In the genomic region with DNA sequence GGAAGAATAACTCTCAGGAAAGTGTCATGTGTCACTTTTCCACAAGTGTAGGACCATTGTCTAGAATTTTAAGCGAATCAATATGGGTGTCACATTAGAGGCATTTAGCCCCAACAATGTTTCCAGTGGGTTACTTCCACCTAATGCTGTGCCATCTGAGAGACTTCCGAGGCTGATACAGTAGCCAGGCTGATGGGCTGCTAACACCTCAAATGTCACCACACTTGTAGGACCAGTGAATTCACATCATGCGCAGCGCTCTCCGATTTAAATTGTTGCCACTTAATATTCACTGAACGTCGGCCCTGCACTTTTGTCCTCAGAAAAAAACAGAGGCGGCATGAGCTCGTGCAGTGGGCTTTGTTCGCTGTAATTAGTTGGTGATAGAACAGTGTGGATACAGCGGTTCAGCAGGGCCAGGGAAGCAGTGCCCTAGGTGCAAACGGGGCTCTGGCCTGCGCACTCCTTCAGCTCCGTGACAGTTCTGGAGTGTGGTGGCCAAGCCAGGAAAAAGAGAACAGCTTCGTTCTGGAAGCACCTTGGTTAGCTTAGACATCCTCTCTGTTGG, we compare ENCODE assay signal across 19 mouse cellular contexts. TPM values are rescaled to one million over a fixed set of nuclear protein-coding genes. Genes with fewer than 3 reads are reported as not detected.
DNase-seq lines count a peak whose midpoint lies in the region; ATAC-seq lines count a peak whose summit lies in the region.
"Had no signal": no experiment of that assay in that cellular context is flagged by ENCODE, and none has a peak within 500 bp of the region (broad histone marks: within the 10 kb centered on the region; RNA-seq: fewer than 3 reads in every experiment).

No protein-coding gene starts in this region.

- H3K4me2 ChIP-seq in forebrain, embryonic 14.5 days (ENCODE audit: low read length) = peak overlapping the region; percentile 31
- H3K4me2 ChIP-seq in hindbrain, embryonic 15.5 days = peak overlapping the region; percentile 7; the same call in 1 of the 2 replicates
- peak overlapping the region; percentile 1; the same call in 1 of the 2 replicates for H3K4me2 ChIP-seq in midbrain, embryonic 15.5 days
- H3K4me2 ChIP-seq: embryonic facial prominence, embryonic 13.5 days; kidney, embryonic 15.5 days had no signal

- no peaks in the 10 kb centered on the region for H3K9me3 ChIP-seq in embryonic facial prominence, embryonic 10.5 days
- no peaks in the 10 kb centered on the region for H3K9me3 ChIP-seq in forebrain, embryonic 14.5 days (replicated peaks; ENCODE audit: control insufficient read depth, low read length)
- no peaks in the 10 kb centered on the region for H3K9me3 ChIP-seq in hindbrain, embryonic 15.5 days
- H3K9me3 ChIP-seq in midbrain, embryonic 15.5 days = no peaks in the 10 kb centered on the region
- H3K9me3 ChIP-seq: embryonic facial prominence, embryonic 13.5 days; kidney, embryonic 15.5 days had no signal

- H3K36me3 ChIP-seq in embryonic facial prominence, embryonic 10.5 days (replicated peaks) = peaks cover 17% of the 10 kb centered on the region
- peaks cover 3% of the 10 kb centered on the region; the same call in 1 of the 2 replicates for H3K36me3 ChIP-seq in forebrain, embryonic 14.5 days (ENCODE audit: control insufficient read depth, insufficient read depth, low read length)
- H3K36me3 ChIP-seq in hindbrain, embryonic 15.5 days = no peaks in the 10 kb centered on the region
- no peaks in the 10 kb centered on the region for H3K36me3 ChIP-seq in midbrain, embryonic 15.5 days (replicated peaks)
- H3K36me3 ChIP-seq: embryonic facial prominence, embryonic 13.5 days; kidney, embryonic 15.5 days had no signal

- no peak overlapping the region for H3K4me3 ChIP-seq in embryonic facial prominence, embryonic 10.5 days
- H3K4me3 ChIP-seq in forebrain, embryonic 14.5 days (ENCODE audit: low read depth, low read length) = no peak overlapping the region
- H3K4me3 ChIP-seq in hindbrain, embryonic 15.5 days = no peak overlapping the region
- H3K4me3 ChIP-seq in midbrain, embryonic 15.5 days = no peak overlapping the region
- H3K4me3 ChIP-seq: embryonic facial prominence, embryonic 13.5 days; kidney, embryonic 15.5 days; layer of hippocampus, adult 2 months; left cerebral cortex, adult 2 months had no signal

- whole genome bisulfite sequencing in embryonic facial prominence, embryonic 10.5 days = 78% methylated on average over 15 of the region's 15 CpGs
- 10% methylated on average over 15 of the region's 15 CpGs for WGBS in forebrain, embryonic 14.5 days
- 33% methylated on average over 15 of the region's 15 CpGs for WGBS in hindbrain, embryonic 15.5 days
- WGBS in midbrain, embryonic 15.5 days = 36% methylated on average over 15 of the region's 15 CpGs

- peaks cover 48% of the 10 kb centered on the region for H3K4me1 ChIP-seq in embryonic facial prominence, embryonic 10.5 days
- peaks cover 31% of the 10 kb centered on the region for H3K4me1 ChIP-seq in forebrain, embryonic 14.5 days (ENCODE audit: control insufficient read depth, insufficient read depth, low read length)
- peaks cover 12% of the 10 kb centered on the region; the same call in 1 of the 2 replicates for H3K4me1 ChIP-seq in hindbrain, embryonic 15.5 days (replicated peaks)
- peaks cover 25% of the 10 kb centered on the region for H3K4me1 ChIP-seq in midbrain, embryonic 15.5 days

- DNase-seq in embryonic facial prominence, embryonic 10.5 days (ENCODE audit: low spot score) = no peak
- peak; percentile 77 for DNase-seq in forebrain, embryonic 14.5 days (ENCODE audit: low spot score)
- no peak for DNase-seq in retina, embryonic 14.5 days (ENCODE audit: low spot score)
- DNase-seq in kidney, postnatal 36 days = no peak
- no peak for DNase-seq in urinary bladder, adult 2 months (ENCODE audit: low spot score)
- DNase-seq: B cell, adult 2 months; cerebellum, adult 11-12 months; cerebellum, postnatal 36 days; gastrocnemius, postnatal 25 days; lung, adult 18-20 months; lung, postnatal 4 days; thymus, adult 18-20 months had no signal

- peaks cover 7% of the 10 kb centered on the region; the same call in 1 of the 2 replicates for H3K27me3 ChIP-seq in embryonic facial prominence, embryonic 10.5 days (replicated peaks; ENCODE audit: low read depth, poor library complexity, severe bottlenecking)
- H3K27me3 ChIP-seq in forebrain, embryonic 14.5 days (replicated peaks; ENCODE audit: control insufficient read depth, insufficient read depth, low read length) = no peaks in the 10 kb centered on the region
- H3K27me3 ChIP-seq in hindbrain, embryonic 15.5 days = no peaks in the 10 kb centered on the region
- no peaks in the 10 kb centered on the region for H3K27me3 ChIP-seq in midbrain, embryonic 15.5 days (replicated peaks)
- H3K27me3 ChIP-seq: embryonic facial prominence, embryonic 13.5 days; kidney, embryonic 15.5 days had no signal

- H3K27ac ChIP-seq in embryonic facial prominence, embryonic 10.5 days (replicated peaks) = 0 out of 2 replicates have a peak overlapping the region, but pooled peaks have one; percentile 3
- 0 out of 2 replicates have a peak overlapping the region, but pooled peaks have one; percentile 44 for H3K27ac ChIP-seq in forebrain, embryonic 14.5 days (ENCODE audit: low read depth, low read length)
- H3K27ac ChIP-seq in hindbrain, embryonic 15.5 days (replicated peaks) = peak overlapping the region; percentile 14; the same call in 1 of the 2 replicates
- peak overlapping the region; percentile 33 for H3K27ac ChIP-seq in midbrain, embryonic 15.5 days
- H3K27ac ChIP-seq: embryonic facial prominence, embryonic 13.5 days; kidney, embryonic 15.5 days; layer of hippocampus, adult 2 months; left cerebral cortex, adult 2 months had no signal

- peak; percentile 77 for ATAC-seq in forebrain, embryonic 14.5 days
- 0 out of 2 replicates have a peak, but pooled peaks have one; percentile 42 for ATAC-seq in hindbrain, embryonic 15.5 days (ENCODE audit: low FRiP score, low read depth)
- ATAC-seq in midbrain, embryonic 15.5 days (replicated peaks) = peak; percentile 59
- no peak for ATAC-seq in frontal cortex, adult (ENCODE audit: low TSS enrichment)

- H3K9ac ChIP-seq in forebrain, embryonic 14.5 days (ENCODE audit: low read length) = peak overlapping the region; percentile 33; the same call in 1 of the 2 replicates
- H3K9ac ChIP-seq in hindbrain, embryonic 15.5 days = no peak overlapping the region
- H3K9ac ChIP-seq in midbrain, embryonic 15.5 days = no peak overlapping the region
- H3K9ac ChIP-seq: embryonic facial prominence, embryonic 13.5 days; kidney, embryonic 15.5 days had no signal

RNA-seq across cellular contexts. Expression of a gene that starts 42.8 kb away (rescaled TPM):
- 91.9 and 92.9 TPM in 2 replicates for polyA plus RNA-seq in embryonic facial prominence, embryonic 10.5 days (2016; fragmentation: Nextera tagmentation; extraction: Ambion mirVana)
- 164 and 167 TPM in 2 replicates for polyA plus RNA-seq in forebrain, embryonic 14.5 days (2014; fragmentation: Nextera tagmentation; extraction: Ambion mirVana)
- 130 and 149 TPM in 2 replicates for polyA plus RNA-seq in hindbrain, embryonic 15.5 days (2015; fragmentation: Nextera tagmentation; extraction: Ambion mirVana)
- polyA plus RNA-seq in midbrain, embryonic 15.5 days (2015; fragmentation: Nextera tagmentation; extraction: Ambion mirVana) = 150 and 159 TPM in 2 replicates
- polyA plus RNA-seq in urinary bladder, adult 2 months (2012; rRNA removed) = 4.4 and 4.9 TPM in 2 replicates

Comparison
In these comparisons a context has a peak if more than half of its experiments do, and no peak if none do; other contexts are left out.
1. RNA of a gene that starts 42.8 kb away (polyA plus RNA-seq): 164 to 167 TPM in forebrain, embryonic 14.5 days, 150 to 159 TPM in midbrain, embryonic 15.5 days, 130 to 149 TPM in hindbrain, embryonic 15.5 days and 91.9 to 92.9 TPM in embryonic facial prominence, embryonic 10.5 days; 4.4 to 4.9 TPM in urinary bladder, adult 2 months; every median in the first group is over 10 times any median in the second.
2. Peak in every context shown above with its lines, with median percentiles within 50 percentile points of each other: H3K27ac ChIP-seq and H3K4me2 ChIP-seq.